Mouse (Mus musculus) heart, embryonic 14.5 days (tissue): ENCODE data around the gene Hist2h2ac. TPM values are rescaled to one million over a fixed set of nuclear protein-coding genes. Genes with fewer than 3 reads are reported as not detected.
A peak's percentile ranks its signal among the peaks of the same experiment; 100 is the strongest.

Experiments used
- ATAC-seq: fragments of 200-750 bp; cut with Nextera tagmentation; 2 replicates; pipeline ENCODE4 v1.8.0; 2017; ENCODE audit warnings: low read depth, moderate TSS enrichment; ENCODE audit not compliant: insufficient number of reproducible peaks, insufficient read depth, low FRiP score
- H3K27ac ChIP-seq, 2 experiments: fragments of 200-500 bp in 1 of 2; fragments of 300-500 bp in 1 of 2; sonication (generic) in 1 of 2; replicated peaks in 1 of 2; 2 replicates each; pipeline ENCODE4 v1.5.1; 2012 to 2014; ENCODE audit warnings: low read depth in 2 of 2, low read length in 2 of 2, control low read depth in 1 of 2, mild to moderate bottlenecking in 1 of 2, mixed read lengths in 1 of 2; ENCODE audit not compliant: control insufficient read depth in 1 of 2, insufficient read depth in 1 of 2
- H3K27me3 ChIP-seq: fragments of 300-500 bp; sonication (generic); 2 replicates; pipeline ENCODE4 v1.6.1; 2014; ENCODE audit warnings: mild to moderate bottlenecking, low read length, control low read depth; ENCODE audit not compliant: control insufficient read depth, insufficient read depth
- H3K36me3 ChIP-seq: fragments of 300-500 bp; sonication (generic); 2 replicates; pipeline ENCODE4 v1.6.1; 2014; ENCODE audit warnings: mild to moderate bottlenecking, control low read depth, low read length, mixed read lengths; ENCODE audit not compliant: control insufficient read depth, insufficient read depth
- H3K4me1 ChIP-seq, 2 experiments: fragments of 200-500 bp in 1 of 2; fragments of 300-500 bp in 1 of 2; sonication (generic) in 1 of 2; 2 replicates each; pipeline ENCODE4 v1.6.1; 2012 to 2014; ENCODE audit warnings: low read length in 2 of 2, control low read depth in 1 of 2, mixed read lengths in 1 of 2; ENCODE audit not compliant: control insufficient read depth in 2 of 2, insufficient read depth in 2 of 2
- H3K4me2 ChIP-seq: fragments of 300-500 bp; sonication (generic); 2 replicates; pipeline ENCODE4 v1.6.1; 2014; ENCODE audit warnings: mild to moderate bottlenecking, low read length
- H3K4me3 ChIP-seq, 2 experiments: fragments of 200-500 bp in 1 of 2; fragments of 300-500 bp in 1 of 2; sonication (generic) in 1 of 2; 2 replicates each; pipeline ENCODE4 v1.5.1; 2012 to 2014; ENCODE audit warnings: low read length in 2 of 2, mild to moderate bottlenecking in 2 of 2, control low read depth in 1 of 2, low read depth in 1 of 2, moderate library complexity in 1 of 2; ENCODE audit not compliant: control insufficient read depth in 1 of 2, insufficient read depth in 1 of 2
- H3K9ac ChIP-seq: fragments of 300-500 bp; sonication (generic); 2 replicates; pipeline ENCODE4 v1.6.1; 2014; ENCODE audit warnings: mild to moderate bottlenecking, low read length
- H3K9me3 ChIP-seq: fragments of 300-500 bp; sonication (generic); 2 replicates; pipeline ENCODE4 v1.6.1; 2016; ENCODE audit warnings: low read length, control low read depth; ENCODE audit not compliant: control insufficient read depth
- WGBS: fragments of 180-500 bp; shearing (Covaris S2); extraction: QIAGEN DNeasy Blood & Tissue Kit; methylation state at CpG from one replicate; pipeline ENCODE4 v1.1.7; 2014; 5-methylcytosine and 5-hydroxymethylcytosine counted together
- polyA plus RNA-seq: library from polyadenylated mRNA; unstranded; fragments of >200 nt; fragmentation: Nextera tagmentation; extraction: Ambion mirVana; gene quantifications from 2 replicates; pipeline ENCODE4 v1.2.1, GENCODE M21; 2014

The Hist2h2ac gene
- polyA plus RNA-seq, 1 experiment from 2014 or later: 4.7 TPM

- H3K4me3 ChIP-seq: peak overlapping the region; percentile 6 to 56; a peak in 2 of 4 replicates
- peak overlapping the region; percentile 35 for H3K9ac ChIP-seq
- peaks cover 16% of the 10 kb centered on the region for H3K36me3 ChIP-seq
- H3K27me3 ChIP-seq: no peaks in the 10 kb centered on the region
- 2% methylated on average over 6 of the region's 6 CpGs for WGBS
- ATAC-seq: no peak
- peaks cover 7 to 11% of the 10 kb centered on the region in 2 experiments for H3K4me1 ChIP-seq
- H3K4me2 ChIP-seq: peak overlapping the region; percentile 83
- H3K9me3 ChIP-seq: no peaks in the 10 kb centered on the region
- H3K27ac ChIP-seq: no peak overlapping the region
These were observed 22.5 kb downstream of the Hist2h2ac start for GRCm38 (mm10) chr3:96198181-96198580.

GRCm38 (mm10) chr3:96197129-96197749, 23.4 kb downstream of the Hist2h2ac start:
- peak overlapping the region; percentile 56 to 61 for H3K4me3 ChIP-seq
- peak overlapping the region; percentile 80 for H3K9ac ChIP-seq
- peak overlapping the region; percentile 83 for H3K4me2 ChIP-seq
- H3K36me3 ChIP-seq: peaks cover 25% of the 10 kb centered on the region
- H3K27ac ChIP-seq: peak overlapping the region; percentile 76 to 90
- WGBS: under 1% methylated on average over 50 of the region's 50 CpGs
- peaks cover 7 to 11% of the 10 kb centered on the region in 2 experiments for H3K4me1 ChIP-seq
- no peaks in the 10 kb centered on the region for H3K27me3 ChIP-seq
- peak; percentile 89 for ATAC-seq
- H3K9me3 ChIP-seq: no peaks in the 10 kb centered on the region

- no peaks in the 10 kb centered on the region for H3K27me3 ChIP-seq
- H3K36me3 ChIP-seq: peaks cover 32% of the 10 kb centered on the region
- H3K9ac ChIP-seq: peak overlapping the region; percentile 80
- H3K4me3 ChIP-seq: peak overlapping the region; percentile 56 to 61
- H3K4me1 ChIP-seq: peaks cover 7 to 11% of the 10 kb centered on the region in 2 experiments
- ATAC-seq: no peak
- H3K9me3 ChIP-seq: no peaks in the 10 kb centered on the region
- H3K4me2 ChIP-seq: peak overlapping the region; percentile 83
- H3K27ac ChIP-seq: peak overlapping the region; percentile 76 to 90; a peak in 3 of 4 replicates
- WGBS: 20% methylated on average over 27 of the region's 27 CpGs
These were observed 24.1 kb downstream of the Hist2h2ac start for GRCm38 (mm10) chr3:96196437-96197128.

- ATAC-seq: no peak
- H3K4me2 ChIP-seq: no peak overlapping the region
- H3K9me3 ChIP-seq: no peaks in the 10 kb centered on the region
- WGBS: 90% methylated on average over 11 of the region's 11 CpGs
- H3K27me3 ChIP-seq: no peaks in the 10 kb centered on the region
- H3K4me1 ChIP-seq: peaks cover 7 to 11% of the 10 kb centered on the region in 2 experiments
- no peak overlapping the region for H3K4me3 ChIP-seq
- no peak overlapping the region for H3K9ac ChIP-seq
- H3K27ac ChIP-seq: no peak overlapping the region
- H3K36me3 ChIP-seq: peaks cover 40% of the 10 kb centered on the region
These were observed 24.9 kb downstream of the Hist2h2ac start for GRCm38 (mm10) chr3:96195616-96196313.

- H3K4me2 ChIP-seq: no peak overlapping the region
- H3K27ac ChIP-seq: no peak overlapping the region
- H3K9ac ChIP-seq: no peak overlapping the region
- no peaks in the 10 kb centered on the region for H3K27me3 ChIP-seq
- H3K4me1 ChIP-seq: peaks cover 7 to 11% of the 10 kb centered on the region in 2 experiments
- WGBS: 90% methylated on average over 10 of the region's 10 CpGs
- no peak overlapping the region for H3K4me3 ChIP-seq
- H3K36me3 ChIP-seq: peaks cover 48% of the 10 kb centered on the region
- H3K9me3 ChIP-seq: no peaks in the 10 kb centered on the region
- no peak for ATAC-seq
These were observed 25.7 kb downstream of the Hist2h2ac start for GRCm38 (mm10) chr3:96194966-96195365.

- no peaks in the 10 kb centered on the region for H3K27me3 ChIP-seq
- no peaks in the 10 kb centered on the region for H3K9me3 ChIP-seq
- 55% methylated on average over 12 of the region's 12 CpGs for WGBS
- no peak overlapping the region for H3K4me3 ChIP-seq
- H3K36me3 ChIP-seq: peaks cover 66% of the 10 kb centered on the region
- H3K27ac ChIP-seq: no peak overlapping the region
- no peak for ATAC-seq
- H3K9ac ChIP-seq: no peak overlapping the region
- H3K4me2 ChIP-seq: no peak overlapping the region
- H3K4me1 ChIP-seq: peaks cover 6 to 9% of the 10 kb centered on the region in 2 experiments
These were observed 27.7 kb downstream of the Hist2h2ac start for GRCm38 (mm10) chr3:96192977-96193376.

- Histone ChIP-seq H3K9ac (peak overlapping the region; percentile 84), H3K4me3 (peak overlapping the region; percentile 69 to 90), H3K4me1 (peaks cover 15 to 26% of the 10 kb centered on the region in 2 experiments), H3K4me2 (peak overlapping the region; percentile 78), H3K27me3 (no peaks in the 10 kb centered on the region), H3K27ac (peak overlapping the region; percentile 92 to 96), H3K9me3 (no peaks in the 10 kb centered on the region), H3K36me3 (peaks cover 35% of the 10 kb centered on the region)
- ATAC-seq: peak; percentile 63
- 6% methylated on average over 4 of the region's 4 CpGs for WGBS
These were observed 38.3 kb downstream of the Hist2h2ac start for GRCm38 (mm10) chr3:96182382-96182776.
